Mouse (Mus musculus) kidney, adult 18-20 months (tissue): ENCODE measurements around the gene Tns2.
"Not testable (repeated sequence)": the region's sequence is repeated elsewhere in the genome, so short reads cannot be mapped to it uniquely, and the experiment has no call there.

Experiments used
- DNase-seq: peaks from one replicate; pipeline ENCODE4 v3.0.0; 2021

Gene Tns2

DNA sequence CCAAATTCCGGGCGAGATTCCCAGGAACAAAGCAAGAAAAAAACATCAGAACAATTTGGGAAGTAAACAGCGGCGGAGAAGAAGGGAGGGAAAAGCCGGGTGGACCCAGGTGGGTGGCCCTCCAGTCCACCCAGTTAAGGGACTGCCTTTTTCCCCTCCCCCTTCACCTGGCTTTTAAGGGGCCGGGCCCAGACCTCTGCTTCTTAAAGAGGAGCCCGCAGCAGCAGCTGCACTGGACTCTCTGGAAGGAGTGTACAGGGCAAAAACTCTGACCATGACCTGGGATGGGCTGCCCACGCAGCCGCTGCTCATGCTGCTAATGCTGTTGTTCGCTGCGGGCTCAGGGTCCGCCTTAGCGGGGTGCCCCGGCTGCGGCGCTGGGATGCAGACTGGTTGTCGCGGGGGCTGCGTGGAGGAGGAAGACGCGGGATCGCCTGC is 44.1 kb downstream of the Tns2 start, which contains the start of gene Igfbp6:
Igfbp6 (plus strand) TSS at position 89 of the 438 bp plus-strand sequence.
- no peak for DNase-seq

DNA sequence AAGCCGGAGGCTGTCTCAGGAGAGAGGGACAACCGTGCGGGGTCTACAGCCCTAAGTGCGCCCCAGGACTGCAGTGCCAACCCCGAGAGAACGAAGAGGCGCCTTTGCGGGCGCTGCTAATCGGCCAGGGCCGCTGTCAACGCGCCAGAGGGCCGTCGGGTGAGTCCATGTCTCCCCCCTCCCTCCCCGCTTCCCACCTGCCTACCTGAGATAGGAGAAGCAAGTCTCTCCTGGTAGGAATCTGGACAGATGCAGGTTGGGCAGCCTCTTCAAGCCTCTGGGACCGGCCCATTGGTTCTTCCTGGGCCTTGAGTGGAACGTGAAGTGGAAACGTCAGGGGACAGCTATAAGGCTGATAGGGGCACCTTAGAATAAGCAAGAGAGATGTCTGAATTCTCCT is 44.5 kb downstream of the Tns2 start:
- no peak for DNase-seq

DNA sequence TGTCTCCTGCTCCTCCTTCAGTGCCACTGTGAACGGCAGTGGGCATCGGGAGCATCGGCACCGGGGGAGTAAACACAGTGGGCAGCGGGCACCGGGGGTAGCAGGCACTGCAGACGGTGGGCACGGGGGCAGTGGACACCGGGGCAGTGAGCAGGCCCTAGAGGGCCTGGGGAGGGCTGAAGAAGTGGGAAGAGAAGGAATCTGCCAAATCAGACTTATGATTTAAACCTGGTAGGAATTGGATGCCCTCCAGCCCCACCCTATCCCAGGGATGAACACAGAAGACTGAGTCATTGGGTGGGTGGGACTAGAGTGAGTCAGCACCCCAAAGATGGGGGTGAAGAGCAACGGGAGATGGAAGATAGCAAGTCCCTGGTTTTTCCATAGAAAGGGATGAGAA is 45.1 kb downstream of the Tns2 start:
- DNase-seq, result no peak

GRCm38 (mm10) chr15:102146089-102146488 is 45.9 kb downstream of the Tns2 start:
- no peak for DNase-seq

DNA sequence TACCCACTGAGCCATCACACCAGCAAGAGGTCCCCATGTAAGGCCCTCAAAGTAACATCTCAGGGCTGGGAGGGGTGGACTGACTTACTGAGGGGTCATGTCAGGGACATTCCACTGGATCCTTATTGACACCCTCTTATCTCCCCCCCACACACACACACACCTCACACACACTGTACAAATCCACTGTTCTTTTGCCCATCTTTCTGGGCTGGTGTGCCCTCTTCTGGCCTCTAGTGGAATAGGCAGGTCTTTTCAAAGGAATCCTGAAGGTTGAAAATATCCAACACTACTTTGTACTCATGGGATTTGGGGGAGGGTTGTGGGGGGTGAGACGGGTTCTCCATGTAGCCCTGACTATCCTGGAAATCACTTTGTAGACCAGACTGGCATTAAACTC is 46.7 kb downstream of the Tns2 start:
- DNase-seq, result peak; percentile 63

- no peak for DNase-seq
Measured at GRCm38 (mm10) chr15:102147674-102148402, 47.6 kb downstream of the Tns2 start.

DNA sequence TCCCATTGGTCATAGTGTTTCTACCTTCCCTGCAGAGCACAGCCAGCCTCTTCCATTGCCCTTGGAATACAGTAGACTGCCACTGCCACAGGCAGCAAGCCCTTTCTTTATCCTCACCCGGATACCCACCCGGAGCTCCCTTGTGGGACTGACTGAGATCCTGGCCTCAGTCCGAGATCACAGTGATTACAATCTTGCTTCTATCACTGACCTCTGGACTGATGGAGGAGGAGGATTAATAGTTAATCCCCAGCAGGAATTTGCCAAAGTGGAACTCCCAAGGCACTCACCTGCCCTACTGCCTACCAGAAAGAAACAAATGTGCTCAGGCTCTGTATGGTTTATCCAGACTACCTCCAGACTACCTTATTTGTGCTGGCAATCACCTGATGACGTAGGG is 49.3 kb downstream of the Tns2 start:
- peak; percentile 45 for DNase-seq

DNA sequence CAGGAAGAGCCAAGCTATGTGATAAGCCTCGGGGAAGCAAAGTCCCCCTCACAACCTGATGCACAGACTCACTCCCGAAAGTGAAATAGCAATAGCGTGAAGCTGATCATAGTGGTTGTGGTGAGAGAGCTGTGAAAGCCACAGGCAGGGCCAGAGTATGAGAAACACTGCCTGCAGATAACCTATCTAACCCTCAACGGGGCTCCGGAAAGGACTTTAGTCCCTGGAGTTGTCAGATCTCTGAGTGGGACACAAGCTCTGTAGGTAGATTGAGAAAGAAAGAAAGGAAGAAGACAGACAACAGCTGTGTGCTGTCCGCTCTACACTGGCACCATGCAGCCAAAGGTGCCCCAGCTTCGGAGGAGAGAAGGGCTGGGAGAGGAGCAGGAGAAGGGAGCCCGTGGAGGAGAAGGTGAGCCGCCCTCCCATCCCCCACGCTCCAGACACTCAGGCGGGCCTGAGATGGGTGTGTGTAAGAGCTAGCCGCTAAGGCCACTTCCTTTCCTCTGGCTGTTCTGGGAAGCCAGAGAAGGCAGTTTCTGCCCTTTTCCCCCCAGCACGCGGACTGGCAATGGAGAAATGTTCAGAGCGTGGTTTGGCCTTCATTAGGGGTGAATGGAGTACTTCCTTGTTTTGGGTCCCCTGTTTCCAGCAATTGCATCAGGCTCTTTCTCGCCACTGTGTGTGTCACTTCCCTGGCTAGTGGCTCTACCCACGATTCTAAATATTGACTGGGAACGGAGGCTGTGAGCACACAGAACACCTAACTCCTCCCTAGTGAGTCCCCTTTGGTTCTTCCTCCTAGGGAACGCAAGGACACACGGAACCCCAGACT is 50.3 kb downstream of the Tns2 start, which contains the start of gene Soat2:
Soat2 (plus strand) TSS at position 226 of the 835 bp plus-strand sequence.
- peak; percentile 38 for DNase-seq

GRCm38 (mm10) chr15:102152646-102153045 is 52.4 kb downstream of the Tns2 start:
- no peak for DNase-seq

DNA sequence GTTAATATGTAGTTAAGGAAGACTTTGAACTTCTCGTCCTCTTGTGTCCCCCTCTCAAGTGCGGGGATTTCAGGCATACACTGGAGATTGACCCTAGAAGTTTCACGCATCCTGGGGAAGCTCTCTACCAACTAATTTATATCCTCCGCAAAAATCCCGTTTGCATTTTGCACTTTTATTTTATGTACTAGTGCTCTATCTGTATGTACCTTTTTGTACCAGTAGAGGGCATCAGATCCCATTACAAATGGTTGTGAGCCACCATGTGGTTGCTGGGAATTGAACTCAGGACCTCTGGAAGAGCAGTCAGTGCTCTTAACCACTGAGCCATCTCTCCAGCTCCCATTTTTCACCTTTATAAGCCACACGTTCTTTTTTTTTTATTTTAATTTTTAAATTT is 54.8 kb downstream of the Tns2 start:
- not testable (repeated sequence) for DNase-seq

- no peak for DNase-seq
Measured at GRCm38 (mm10) chr15:102156836-102157235, 56.6 kb downstream of the Tns2 start.

- DNase-seq, result no peak
Measured at GRCm38 (mm10) chr15:102160415-102161060, 60.3 kb downstream of the Tns2 start.

DNA sequence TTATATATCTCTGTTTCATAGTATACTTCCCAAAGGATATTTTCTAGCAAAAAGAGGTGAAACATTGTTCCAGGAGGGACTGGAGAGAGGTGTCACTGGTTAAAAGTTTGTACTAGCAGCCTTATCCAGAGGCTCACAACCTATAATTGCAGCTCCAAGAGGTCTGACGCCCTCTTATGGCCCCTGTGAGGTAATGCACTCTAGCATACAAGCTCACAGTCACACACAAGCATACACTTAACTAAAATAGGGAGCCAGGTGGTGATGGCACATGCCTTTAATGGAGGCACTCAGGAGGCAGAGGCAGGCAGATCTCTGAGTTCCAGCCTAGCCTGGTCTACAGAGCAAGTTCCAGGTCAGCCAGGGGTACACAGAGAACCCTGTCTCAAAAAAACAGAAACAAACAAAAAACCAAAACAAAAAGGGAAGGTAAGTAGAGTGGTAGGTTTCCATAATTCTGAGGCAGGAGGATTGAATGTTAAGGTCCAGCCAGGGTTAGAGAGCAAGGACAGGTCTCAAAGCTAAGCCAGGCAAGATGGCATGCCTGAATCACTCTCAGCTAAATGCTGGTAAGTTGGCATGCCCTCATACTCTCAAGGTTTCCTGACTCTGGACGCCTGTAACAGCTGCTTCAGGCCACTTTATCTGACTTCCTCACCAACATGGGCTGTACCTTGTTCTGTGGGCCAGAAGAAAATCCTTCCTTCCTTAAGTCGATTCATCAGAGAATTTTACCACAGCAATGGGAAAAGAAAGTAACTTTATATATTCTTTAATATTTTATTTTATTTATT is 63.9 kb downstream of the Tns2 start:
- no peak for DNase-seq

GRCm38 (mm10) chr15:102165468-102166100 is 65.4 kb downstream of the Tns2 start:
- DNase-seq, result no peak
